Mouse (Mus musculus) embryonic facial prominence, embryonic 12.5 days (tissue): ENCODE results near the gene Slc37a1. TPM values are rescaled to one million over a fixed set of nuclear protein-coding genes. Genes with fewer than 3 reads are reported as not detected.

Experiments used
- ATAC-seq: fragments of 200-750 bp; cut with Nextera tagmentation; 2 replicates; pipeline ENCODE4 v1.8.0; 2017; ENCODE audit not compliant: insufficient number of reproducible peaks, insufficient read depth, low FRiP score, low TSS enrichment
- H3K27ac ChIP-seq: fragments of 300-500 bp; sonication (generic); 2 replicates; pipeline ENCODE4 v1.5.1; 2016; ENCODE audit warnings: mild to moderate bottlenecking
- H3K27me3 ChIP-seq: fragments of 300-500 bp; sonication (generic); 2 replicates; pipeline ENCODE4 v1.6.1; 2016; ENCODE audit warnings: mild to moderate bottlenecking, moderate library complexity
- H3K36me3 ChIP-seq: fragments of 300-500 bp; sonication (generic); 2 replicates; pipeline ENCODE4 v1.6.1; 2016; ENCODE audit warnings: mild to moderate bottlenecking
- H3K4me1 ChIP-seq: fragments of 300-500 bp; sonication (generic); 2 replicates; pipeline ENCODE4 v1.6.1; 2016
- H3K4me2 ChIP-seq: fragments of 300-500 bp; sonication (generic); replicated peaks from 2 replicates; pipeline ENCODE4 v1.6.1; 2016; ENCODE audit warnings: mild to moderate bottlenecking, moderate library complexity
- H3K4me3 ChIP-seq: fragments of 300-500 bp; sonication (generic); 2 replicates; pipeline ENCODE4 v1.5.1; 2016; ENCODE audit warnings: mild to moderate bottlenecking
- H3K9ac ChIP-seq: fragments of 300-500 bp; sonication (generic); 2 replicates; pipeline ENCODE4 v1.6.1; 2016; ENCODE audit warnings: mild to moderate bottlenecking, moderate library complexity
- H3K9me3 ChIP-seq: fragments of 300-500 bp; sonication (generic); 2 replicates; pipeline ENCODE4 v1.6.1; 2016; ENCODE audit warnings: mild to moderate bottlenecking, moderate library complexity
- WGBS: fragments of 180-500 bp; shearing (Covaris S2); methylation state at CpG from one replicate; pipeline ENCODE4 v1.1.7; 2016; 5-methylcytosine and 5-hydroxymethylcytosine counted together
- polyA plus RNA-seq: library from polyadenylated mRNA; unstranded; fragments of >200 nt; fragmentation: Nextera tagmentation; extraction: Ambion mirVana; gene quantifications from 2 replicates; pipeline ENCODE4 v1.2.1, GENCODE M21; 2016

Gene Slc37a1
- polyA plus RNA-seq, 1 experiment from 2014 or later, result 3.3 TPM

DNA sequence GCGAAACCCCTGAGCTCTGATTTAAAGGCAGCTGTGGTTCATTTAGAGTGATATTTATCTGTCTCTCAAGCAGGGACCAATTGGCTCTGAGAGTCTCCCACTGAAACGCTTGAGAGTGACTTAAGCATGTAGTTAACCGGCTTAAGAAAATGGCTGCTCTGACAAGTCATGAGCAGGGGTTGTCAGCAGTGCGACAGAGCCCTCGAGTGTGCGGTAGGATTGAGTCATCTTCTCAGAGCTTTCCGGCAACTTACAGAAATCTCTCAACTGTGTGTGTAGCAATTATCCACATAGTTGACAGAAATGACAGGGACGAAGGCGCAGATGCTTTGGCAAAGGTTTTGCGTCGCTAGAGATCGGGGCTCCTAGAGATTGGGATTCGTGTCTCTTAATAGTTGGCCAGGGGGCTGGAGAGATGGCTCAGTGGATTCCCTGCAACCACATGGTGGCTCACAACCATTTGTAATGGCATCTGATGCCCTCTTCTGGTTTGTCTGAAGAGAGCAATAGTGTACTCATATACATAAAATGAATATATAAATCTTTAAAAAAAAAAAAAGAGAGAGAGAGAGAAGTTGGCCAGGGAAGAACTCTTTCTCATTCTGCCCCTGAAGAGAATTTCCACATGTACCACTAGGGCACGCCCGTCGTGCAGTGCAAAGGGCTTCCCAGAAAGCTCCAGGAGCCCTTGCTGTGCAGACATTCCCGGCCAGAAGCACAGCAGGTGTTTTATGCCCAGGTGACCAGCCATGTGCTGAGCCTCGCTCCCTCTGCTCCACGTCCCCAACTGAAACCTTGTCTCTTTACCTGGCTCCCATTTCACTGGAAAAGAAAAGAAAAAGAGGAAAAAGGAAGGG lies 4.5 kb upstream of the Slc37a1 start:
- Histone ChIP-seq H3K9me3 (no peaks in the 10 kb centered on the region), H3K27ac (no peak overlapping the region), H3K36me3 (no peaks in the 10 kb centered on the region), H3K4me3 (no peak overlapping the region), H3K4me2 (no peak overlapping the region), H3K27me3 (no peaks in the 10 kb centered on the region), H3K4me1 (peaks cover 5% of the 10 kb centered on the region; the same call in 1 of the 2 replicates), H3K9ac (no peak overlapping the region)
- 39% methylated on average over 19 of the region's 19 CpGs for WGBS
- ATAC-seq, result no peak

- H3K27ac ChIP-seq, result no peak overlapping the region
Observed at GRCm38 (mm10) chr17:31282687-31283053, 3.9 kb upstream of the Slc37a1 start.

DNA sequence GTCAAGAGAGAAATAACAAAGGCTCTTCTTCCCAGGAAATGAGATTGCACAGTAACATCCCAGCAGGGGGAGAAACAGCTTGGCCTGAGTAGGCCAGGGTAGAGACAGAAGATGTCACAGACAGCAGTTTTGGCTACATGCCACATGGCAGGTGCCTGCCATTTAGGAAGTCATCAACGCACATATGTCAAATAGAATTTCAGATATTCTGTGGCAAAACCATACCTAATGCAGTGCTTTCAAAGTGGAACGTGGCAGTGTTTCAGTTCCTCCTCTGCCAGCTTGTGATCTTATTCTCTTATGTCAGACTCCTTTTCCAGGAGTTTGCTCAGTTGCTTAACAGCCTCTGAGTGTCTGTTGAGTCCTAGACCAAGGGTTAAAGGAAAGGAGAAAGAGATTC lies 725 bp upstream of the Slc37a1 start:
- Histone ChIP-seq H3K27ac (no peak overlapping the region), H3K9me3 (no peaks in the 10 kb centered on the region), H3K4me2 (no peak overlapping the region), H3K27me3 (no peaks in the 10 kb centered on the region), H3K4me3 (no peak overlapping the region), H3K4me1 (no peaks in the 10 kb centered on the region), H3K9ac (no peak overlapping the region), H3K36me3 (no peaks in the 10 kb centered on the region)
- ATAC-seq, result no peak
- WGBS, result 92% methylated on average over 2 of the region's 2 CpGs

More at GRCm38 (mm10) chr17:31282687-31283053, 3.9 kb upstream of the Slc37a1 start:
- WGBS, result 21% methylated on average over 7 of the region's 7 CpGs
- H3K27me3 ChIP-seq, result no peaks in the 10 kb centered on the region
- no peak for ATAC-seq
- no peaks in the 10 kb centered on the region for H3K9me3 ChIP-seq
- H3K4me1 ChIP-seq, result no peaks in the 10 kb centered on the region
- no peaks in the 10 kb centered on the region for H3K36me3 ChIP-seq
- H3K4me3 ChIP-seq, result no peak overlapping the region
- no peak overlapping the region for H3K4me2 ChIP-seq
- no peak overlapping the region for H3K9ac ChIP-seq

GRCm38 (mm10) chr17:31287216-31287615 lies 624 bp downstream of the Slc37a1 start:
- WGBS, result 85% methylated on average over 3 of the region's 3 CpGs

GRCm38 (mm10) chr17:31288999-31289726 lies 2.6 kb downstream of the Slc37a1 start:
- H3K4me2 ChIP-seq, result no peak overlapping the region
- H3K36me3 ChIP-seq, result no peaks in the 10 kb centered on the region
- no peak overlapping the region for H3K27ac ChIP-seq
- H3K9ac ChIP-seq, result no peak overlapping the region
- H3K27me3 ChIP-seq, result no peaks in the 10 kb centered on the region
- no peak overlapping the region for H3K4me3 ChIP-seq
- H3K4me1 ChIP-seq, result no peaks in the 10 kb centered on the region
- no peaks in the 10 kb centered on the region for H3K9me3 ChIP-seq
- 66% methylated on average over 7 of the region's 7 CpGs for WGBS
- no peak for ATAC-seq

More at GRCm38 (mm10) chr17:31287216-31287615, 624 bp downstream of the Slc37a1 start:
- H3K4me3 ChIP-seq, result no peak overlapping the region
- H3K27me3 ChIP-seq, result no peaks in the 10 kb centered on the region
- H3K4me2 ChIP-seq, result no peak overlapping the region
- no peak overlapping the region for H3K27ac ChIP-seq
- no peak for ATAC-seq
- no peaks in the 10 kb centered on the region for H3K36me3 ChIP-seq
- no peaks in the 10 kb centered on the region for H3K4me1 ChIP-seq
- no peaks in the 10 kb centered on the region for H3K9me3 ChIP-seq
- no peak overlapping the region for H3K9ac ChIP-seq

DNA sequence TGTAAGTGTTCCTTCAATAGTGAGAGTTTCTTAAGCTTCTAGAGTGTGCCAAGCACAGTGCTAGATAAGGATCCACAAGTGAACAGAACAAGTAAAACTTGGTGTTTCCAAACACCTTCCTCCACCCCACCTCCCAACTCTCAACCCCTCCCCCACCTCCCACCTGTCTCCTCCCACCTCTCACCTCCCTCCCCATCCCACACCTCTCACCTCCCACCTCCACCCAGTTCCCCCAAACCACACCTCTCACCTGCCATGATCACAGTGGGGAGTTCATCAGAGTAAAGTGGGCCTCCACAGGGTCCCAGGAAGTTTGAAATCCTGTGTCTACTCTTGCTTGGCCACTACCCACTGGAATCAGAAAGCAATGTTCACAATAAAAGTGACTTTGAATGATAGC lies 3.7 kb downstream of the Slc37a1 start:
- H3K27me3 ChIP-seq, result peaks cover 8% of the 10 kb centered on the region
- H3K4me1 ChIP-seq, result peaks cover 2% of the 10 kb centered on the region; the same call in 1 of the 2 replicates
- H3K4me2 ChIP-seq, result no peak overlapping the region
- H3K27ac ChIP-seq, result no peak overlapping the region
- no peaks in the 10 kb centered on the region for H3K36me3 ChIP-seq
- H3K9me3 ChIP-seq, result no peaks in the 10 kb centered on the region
- H3K4me3 ChIP-seq, result no peak overlapping the region
- ATAC-seq, result no peak
- H3K9ac ChIP-seq, result no peak overlapping the region

- Histone ChIP-seq H3K27me3 (peaks cover 14% of the 10 kb centered on the region), H3K9ac (no peak overlapping the region), H3K9me3 (no peaks in the 10 kb centered on the region), H3K4me2 (no peak overlapping the region), H3K4me1 (peaks cover 7% of the 10 kb centered on the region; the same call in 1 of the 2 replicates), H3K36me3 (no peaks in the 10 kb centered on the region), H3K4me3 (no peak overlapping the region), H3K27ac (no peak overlapping the region)
- no peak for ATAC-seq
- 56% methylated on average over 6 of the region's 6 CpGs for WGBS
Observed at GRCm38 (mm10) chr17:31290859-31291258, 4.3 kb downstream of the Slc37a1 start.

- Histone ChIP-seq H3K27ac (no peak overlapping the region), H3K4me1 (peaks cover 20% of the 10 kb centered on the region), H3K9ac (no peak overlapping the region), H3K4me2 (no peak overlapping the region), H3K27me3 (peaks cover 34% of the 10 kb centered on the region), H3K36me3 (no peaks in the 10 kb centered on the region), H3K9me3 (no peaks in the 10 kb centered on the region), H3K4me3 (no peak overlapping the region; the same call in 1 of the 2 replicates)
- no peak for ATAC-seq
- 80% methylated on average over 15 of the region's 15 CpGs for WGBS
Observed at GRCm38 (mm10) chr17:31294363-31295214, 8.0 kb downstream of the Slc37a1 start.

GRCm38 (mm10) chr17:31295215-31295891 lies 8.8 kb downstream of the Slc37a1 start:
- peak overlapping the region; percentile 45 for H3K4me3 ChIP-seq
- no peak for ATAC-seq
- H3K9ac ChIP-seq, result peak overlapping the region; percentile 56
- H3K4me2 ChIP-seq, result peak overlapping the region; percentile 91
- no peaks in the 10 kb centered on the region for H3K36me3 ChIP-seq
- 18% methylated on average over 25 of the region's 25 CpGs for WGBS
- no peaks in the 10 kb centered on the region for H3K9me3 ChIP-seq
- peaks cover 34% of the 10 kb centered on the region for H3K27me3 ChIP-seq
- no peak overlapping the region for H3K27ac ChIP-seq
- peaks cover 20% of the 10 kb centered on the region for H3K4me1 ChIP-seq

- ATAC-seq, result peak; percentile 69
- Histone ChIP-seq H3K4me1 (peaks cover 20% of the 10 kb centered on the region), H3K9me3 (no peaks in the 10 kb centered on the region), H3K9ac (peak overlapping the region; percentile 56), H3K4me2 (peak overlapping the region; percentile 91), H3K27me3 (peaks cover 34% of the 10 kb centered on the region), H3K4me3 (peak overlapping the region; percentile 45), H3K27ac (no peak overlapping the region), H3K36me3 (no peaks in the 10 kb centered on the region)
- under 1% methylated on average over 68 of the region's 68 CpGs for WGBS
Observed at GRCm38 (mm10) chr17:31295892-31296781, 9.5 kb downstream of the Slc37a1 start.
